ENCODE assay signal across 11 mouse cellular contexts in the genomic region with DNA sequence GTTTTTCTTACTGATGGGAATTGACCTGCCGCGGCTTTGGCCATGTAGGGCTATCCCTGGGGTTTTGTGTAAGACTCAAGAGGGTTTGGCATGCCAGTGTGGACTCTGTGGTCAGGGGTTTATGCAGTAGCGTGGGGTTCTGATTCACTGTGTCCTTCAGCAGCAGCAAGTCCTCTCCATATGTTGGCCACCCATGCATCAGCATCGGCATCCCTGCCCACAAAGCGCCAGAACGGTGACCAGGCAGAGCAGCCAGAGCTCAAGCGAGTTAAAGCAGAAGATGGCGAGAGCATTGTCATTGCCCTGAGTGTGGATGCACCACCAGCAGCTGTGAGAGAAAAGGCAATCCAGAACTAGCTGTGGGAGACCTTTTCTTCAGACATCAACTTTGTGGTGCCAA.
"Had no signal": no experiment of that assay in that cellular context is flagged by ENCODE, and none has a peak within 500 bp of the region (broad histone marks: within the 10 kb centered on the region; RNA-seq: fewer than 3 reads in every experiment).

No protein-coding gene starts in this region.

- ATAC-seq: liver, embryonic 12.5 days; midbrain, embryonic 15.5 days had no signal

- DNase-seq: kidney, adult 11 months; kidney, adult 9 months; kidney, postnatal 4 days; lung, embryonic 14.5 days; lung, postnatal 10 days; lung, postnatal 4 days; retina, postnatal 1 day; thymus, adult 18-20 months; thymus, postnatal 14 days had no signal
